Comparison of ENCODE assay signal across 15 mouse cellular contexts in the genomic region with DNA sequence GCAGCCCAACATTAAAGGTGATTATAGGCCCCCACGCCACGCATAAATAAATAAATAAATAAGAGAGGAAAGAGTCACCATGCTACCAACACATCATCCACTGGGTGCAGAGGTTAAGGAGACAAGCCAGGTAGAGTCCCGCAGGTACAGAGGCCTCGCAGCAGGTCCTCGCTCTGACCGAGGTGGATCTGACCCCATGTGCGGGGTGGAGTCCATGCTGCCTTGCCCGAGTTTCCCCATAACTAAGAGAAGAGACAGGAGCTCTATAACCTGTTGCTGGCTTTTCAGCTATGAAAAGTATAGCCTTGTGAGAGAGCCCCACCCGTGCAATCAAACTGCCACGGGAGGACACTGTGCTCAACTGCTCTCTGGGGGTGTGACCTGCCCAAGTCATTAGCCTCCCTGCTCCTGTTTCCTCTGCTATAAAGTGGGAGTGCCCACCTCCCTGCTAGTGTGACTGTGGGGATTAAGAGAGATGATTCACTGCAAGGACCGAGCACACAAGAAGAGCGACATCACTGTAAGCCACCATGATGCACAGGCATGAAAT. TPM values are rescaled to one million over a fixed set of nuclear protein-coding genes. Genes with fewer than 3 reads are reported as not detected.
A peak's percentile ranks its signal among the peaks of the same experiment; 100 is the strongest.
DNase-seq lines count a peak whose midpoint lies in the region; ATAC-seq and TF ChIP-seq lines count a peak whose summit lies in the region.
"Had no signal": no experiment of that assay in that cellular context is flagged by ENCODE, and none has a peak within 500 bp of the region (broad histone marks: within the 10 kb centered on the region; RNA-seq: fewer than 3 reads in every experiment).

No protein-coding gene starts in this region.

- H3K4me3 ChIP-seq in layer of hippocampus, adult 2 months = no peak overlapping the region
- no peak overlapping the region for H3K4me3 ChIP-seq in macrophage (ENCODE audit: inconsistent target)
- H3K4me3 ChIP-seq: liver, embryonic 12.5 days; neural tube, embryonic 13.5 days; stomach, embryonic 15.5 days had no signal

- H3K79me2 ChIP-seq in macrophage (ENCODE audit: inconsistent target) = peaks cover 76% of the 10 kb centered on the region

- H3K27ac ChIP-seq in layer of hippocampus, adult 2 months = peak overlapping the region; percentile 14; the same call in 1 of the 2 replicates
- peak overlapping the region; percentile 55 for H3K27ac ChIP-seq in macrophage
- H3K27ac ChIP-seq: neural tube, embryonic 13.5 days; stomach, embryonic 15.5 days had no signal

- 87% methylated on average over 10 of the region's 12 CpGs for WGBS in macrophage (ENCODE audit: missing documents)

- peak; percentile 35 for DNase-seq in cerebellum, adult 11-12 months
- DNase-seq in cerebellum, postnatal 4 days (ENCODE audit: low spot score in 2 of 2) = no peak
- DNase-seq in layer of hippocampus, adult 2 months (ENCODE audit: low spot score in 2 of 2) = no peak
- no peak for DNase-seq in layer of hippocampus, postnatal 25 days (ENCODE audit: extremely low spot score in 1 of 2, low spot score in 1 of 2)
- peak; percentile 9 for DNase-seq in ZHBTc4 (ENCODE audit: low read depth, low spot score)
- no peak for DNase-seq in thymus, postnatal 0 days (ENCODE audit: low spot score)
- DNase-seq: B cell, adult 2 months; kidney, adult 9 months had no signal

- no peak for ATAC-seq in CD4-positive, CD25-positive, alpha-beta regulatory T cell, adult 4 months
- ATAC-seq: forebrain, embryonic 14.5 days; liver, embryonic 12.5 days; midbrain, embryonic 16.5 days had no signal

- TF ChIP-seq CTCF in layer of hippocampus, adult 2 months (conservative IDR thresholded peaks at IDR 0.05) = no peak

- H3K36me3 ChIP-seq in macrophage (ENCODE audit: inconsistent target) = no peaks in the 10 kb centered on the region
- H3K36me3 ChIP-seq: liver, embryonic 12.5 days; neural tube, embryonic 13.5 days; stomach, embryonic 15.5 days had no signal

RNA-seq across cellular contexts. Expression of gene Ankrd44, which starts 4.1 kb away (rescaled TPM):
- 10 to 100 TPM in 1 of 2 experiments, 1 to 10 TPM in 1; 8.8 to 14.5 TPM for total RNA-seq in layer of hippocampus, adult 2 months (2021)
- 10 to 100 TPM; 17.1 to 17.3 TPM for total RNA-seq in layer of hippocampus, postnatal 25 days (2021)
- 100 to 1,000 TPM; 135 to 677 (median 233) TPM for total RNA-seq in macrophage (2018; cell fraction: chromatin; rRNA removed)
- total RNA-seq in macrophage (2018; cell fraction: cytosol; rRNA removed) = 10 to 100 TPM; 26.4 to 73.8 (median 36.9) TPM
- 100 to 1,000 TPM in 16 of 26 experiments, 10 to 100 TPM in 10; 75.7 to 477 (median 132) TPM for total RNA-seq in macrophage (2018; cell fraction: nucleus; rRNA removed)
- 20.2 to 33.0 TPM (median 32.0 TPM) in 3 replicates for polyA plus RNA-seq in macrophage (2018)
- 34.3 and 42.6 TPM in 2 replicates for polyA plus RNA-seq in thymus, postnatal 0 days (2015; fragmentation: Nextera tagmentation; extraction: Ambion mirVana)
- 100 to 1,000 TPM; 167 to 195 TPM for polyA plus RNA-seq in CD4-positive, CD25-positive, alpha-beta regulatory T cell, adult 4 months (2017; shearing (Covaris generic))

Comparison
In these comparisons a context has a peak if more than half of its experiments do, and no peak if none do; other contexts are left out.
1. DNase-seq: peak in cerebellum, adult 11-12 months (single experiment) and ZHBTc4 (single experiment); none in cerebellum, postnatal 4 days (0 of 2), layer of hippocampus, adult 2 months (0 of 2), layer of hippocampus, postnatal 25 days (0 of 2) and thymus, postnatal 0 days (single experiment).